Mouse (Mus musculus): ENCODE measurements around the gene Sh3pxd2a.

GRCm38 (mm10) chr19:47245512-47245911 lies 218.7 kb downstream of the Sh3pxd2a start:
- TF ChIP-seq CTCF (conservative IDR thresholded peaks at IDR 0.05; ENCODE audit: low read length) (no peak), NANOG (IDR thresholded peaks at IDR 0.05; ENCODE audit: borderline replicate concordance, low read length) (no peak)
